In genomic region chr10:97008873-97009272, GRCm38 (mm10) we compare ENCODE assay signal across 25 mouse cellular contexts.
"Had no signal": no experiment of that assay in that cellular context is flagged by ENCODE, and none has a peak within 500 bp of the region (broad histone marks: within the 10 kb centered on the region; RNA-seq: fewer than 3 reads in every experiment).

No protein-coding gene starts in this region.

- DNase-seq: gastrocnemius, adult 2 months; gastrocnemius, postnatal 10 days; gastrocnemius, postnatal 25 days; heart, adult 18-20 months; heart, postnatal 10 days; heart, postnatal 4 days; kidney, adult 18-20 months; kidney, adult 8-10 months; kidney, postnatal 10 days; kidney, postnatal 25 days; kidney, postnatal 4 days; layer of hippocampus, adult 9-11 months; layer of hippocampus, postnatal 36 days; left cerebral cortex, postnatal 4 days had no signal

- H3K36me3 ChIP-seq: heart, embryonic 10.5 days; heart, embryonic 12.5 days; hindbrain, embryonic 15.5 days; intestine, embryonic 15.5 days; limb, embryonic 13.5 days; limb, embryonic 15.5 days; liver, embryonic 12.5 days had no signal

- ATAC-seq: inflammation-experienced regulatory T-cells, adult 6 months; intestine, embryonic 15.5 days; intestine, postnatal 0 days; liver, embryonic 12.5 days had no signal

- H3K27ac ChIP-seq: gastrocnemius, adult 2 months; heart, embryonic 10.5 days; hindbrain, embryonic 15.5 days; intestine, embryonic 15.5 days; layer of hippocampus, adult 2 months; limb, embryonic 13.5 days; limb, embryonic 15.5 days; liver, embryonic 12.5 days; liver, embryonic 14.5 days had no signal

- H3K4me2 ChIP-seq: heart, embryonic 12.5 days; hindbrain, embryonic 15.5 days; intestine, embryonic 15.5 days; limb, embryonic 13.5 days; limb, embryonic 15.5 days; liver, embryonic 12.5 days had no signal

- H3K4me3 ChIP-seq: gastrocnemius, adult 2 months; heart, embryonic 10.5 days; heart, embryonic 12.5 days; hindbrain, embryonic 15.5 days; intestine, embryonic 15.5 days; layer of hippocampus, adult 2 months; limb, embryonic 13.5 days; limb, embryonic 15.5 days; liver, embryonic 12.5 days had no signal

- H3K9ac ChIP-seq: heart, embryonic 12.5 days; hindbrain, embryonic 15.5 days; intestine, embryonic 15.5 days; limb, embryonic 13.5 days; limb, embryonic 15.5 days; liver, embryonic 12.5 days; liver, embryonic 14.5 days had no signal

- H3K4me1 ChIP-seq: heart, embryonic 10.5 days; heart, embryonic 12.5 days; hindbrain, embryonic 15.5 days; intestine, embryonic 15.5 days; limb, embryonic 13.5 days; limb, embryonic 15.5 days; liver, embryonic 12.5 days had no signal

- H3K27me3 ChIP-seq: heart, embryonic 12.5 days; hindbrain, embryonic 15.5 days; intestine, embryonic 15.5 days; limb, embryonic 13.5 days; limb, embryonic 15.5 days; liver, embryonic 12.5 days had no signal

- H3K9me3 ChIP-seq: heart, embryonic 10.5 days; heart, embryonic 12.5 days; hindbrain, embryonic 15.5 days; intestine, embryonic 15.5 days; limb, embryonic 13.5 days; limb, embryonic 15.5 days; liver, embryonic 12.5 days had no signal
